Mouse (Mus musculus): ENCODE data around the gene Rbfox1.

- TF ChIP-seq CTCF (IDR thresholded peaks at IDR 0.05) (no peak), POLR2A (IDR thresholded peaks at IDR 0.05; ENCODE audit: insufficient read depth, low read depth, low read length) (no peak)
Measured at GRCm38 (mm10) chr16:6182329-6182728, 297.2 kb downstream of the Rbfox1 start.
